Mouse (Mus musculus) splenic B cell, adult 2 months (primary cell): ENCODE measurements at regions not wholly inside any gene's neighbourhood (a gene's known extent, or its start where the extent isn't known, plus 50 kb on each side); places are given as distances from the start of the nearest gene placed in this dataset.

ENCODE experiments used
- DNase-seq: peaks from one replicate; pipeline ENCODE4 v3.0.0-alpha.2; 2011; ENCODE audit warnings: low read depth, low spot score
- H3K27me3 ChIP-seq: 2 replicates; pipeline ENCODE4 v1.6.1; 2012; ENCODE audit warnings: mild to moderate bottlenecking, low read length, moderate library complexity, mixed read lengths; ENCODE audit not compliant: control insufficient read depth, poor library complexity, insufficient read depth, severe bottlenecking
- H3K36me3 ChIP-seq: 2 replicates; pipeline ENCODE4 v1.6.1; 2012; ENCODE audit warnings: mild to moderate bottlenecking, low read length, moderate library complexity, mixed read lengths; ENCODE audit not compliant: control insufficient read depth, poor library complexity, insufficient read depth, severe bottlenecking

GRCm38 (mm10) chr16:49278478-49278877, 221.2 kb downstream of the Myh15 start:
- no peaks in the 10 kb centered on the region for H3K36me3 ChIP-seq
- no peaks in the 10 kb centered on the region for H3K27me3 ChIP-seq
- peak; percentile 69 for DNase-seq

GRCm38 (mm10) chr16:49288096-49288714, 230.9 kb downstream of the Myh15 start:
- no peak for DNase-seq
- H3K27me3 ChIP-seq = no peaks in the 10 kb centered on the region; the same call in 1 of the 2 replicates

DNA sequence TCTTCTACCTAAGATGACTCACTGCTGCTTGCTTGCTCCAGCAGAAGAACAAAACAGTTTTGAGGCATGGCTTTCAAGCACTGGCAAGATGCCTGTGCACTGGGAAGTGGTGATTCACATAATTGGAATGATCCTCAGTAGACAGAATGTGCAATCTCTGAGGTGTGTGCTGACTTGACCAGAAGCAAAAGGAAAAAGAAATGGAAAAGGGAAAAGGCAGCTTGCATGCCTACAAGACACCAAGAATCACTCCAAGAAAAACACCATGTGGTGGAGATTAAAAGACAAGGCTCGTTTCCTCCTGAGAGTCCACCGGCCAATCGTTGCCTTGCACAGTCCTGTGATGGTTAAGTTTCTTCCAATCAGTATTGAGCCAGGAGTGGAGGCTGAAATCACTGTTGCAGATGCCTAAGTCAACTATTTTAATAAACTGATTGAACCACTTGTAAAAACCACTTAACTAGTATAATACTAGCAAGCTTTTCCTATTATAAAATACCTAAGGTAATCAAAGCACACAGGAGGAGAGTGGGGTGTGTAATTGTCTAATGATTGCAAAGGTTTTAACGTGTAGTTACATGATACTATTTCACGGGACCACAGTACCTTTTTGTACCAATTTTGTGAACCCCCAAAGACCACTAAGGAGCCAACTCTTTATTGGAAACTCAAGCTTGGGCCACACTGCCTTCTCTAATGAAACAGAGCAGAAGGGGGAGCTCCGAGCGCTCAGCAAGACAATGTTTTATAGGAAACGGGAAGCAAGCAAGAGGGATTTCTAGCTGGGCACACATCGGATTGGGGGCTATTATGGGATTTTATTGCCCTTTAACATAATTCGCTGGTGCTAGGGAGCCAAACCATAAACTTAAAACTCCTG, 232.2 kb downstream of the Myh15 start:
- no peak for DNase-seq
- Histone ChIP-seq H3K36me3 (no peaks in the 10 kb centered on the region), H3K27me3 (no peaks in the 10 kb centered on the region)

More at GRCm38 (mm10) chr16:49288096-49288714, 230.9 kb downstream of the Myh15 start:
- H3K36me3 ChIP-seq = no peaks in the 10 kb centered on the region

GRCm38 (mm10) chr16:49303612-49304307, 246.5 kb downstream of the Myh15 start:
- DNase-seq = no peak

GRCm38 (mm10) chr16:49304354-49304753, 247.1 kb downstream of the Myh15 start:
- no peaks in the 10 kb centered on the region for H3K36me3 ChIP-seq
- no peak for DNase-seq
- no peaks in the 10 kb centered on the region for H3K27me3 ChIP-seq

More at GRCm38 (mm10) chr16:49303612-49304307, 246.5 kb downstream of the Myh15 start:
- no peaks in the 10 kb centered on the region for H3K27me3 ChIP-seq
- H3K36me3 ChIP-seq = no peaks in the 10 kb centered on the region

GRCm38 (mm10) chr16:49317061-49317460, 259.8 kb downstream of the Myh15 start:
- no peak for DNase-seq
- no peaks in the 10 kb centered on the region for H3K27me3 ChIP-seq
- H3K36me3 ChIP-seq = no peaks in the 10 kb centered on the region

DNA sequence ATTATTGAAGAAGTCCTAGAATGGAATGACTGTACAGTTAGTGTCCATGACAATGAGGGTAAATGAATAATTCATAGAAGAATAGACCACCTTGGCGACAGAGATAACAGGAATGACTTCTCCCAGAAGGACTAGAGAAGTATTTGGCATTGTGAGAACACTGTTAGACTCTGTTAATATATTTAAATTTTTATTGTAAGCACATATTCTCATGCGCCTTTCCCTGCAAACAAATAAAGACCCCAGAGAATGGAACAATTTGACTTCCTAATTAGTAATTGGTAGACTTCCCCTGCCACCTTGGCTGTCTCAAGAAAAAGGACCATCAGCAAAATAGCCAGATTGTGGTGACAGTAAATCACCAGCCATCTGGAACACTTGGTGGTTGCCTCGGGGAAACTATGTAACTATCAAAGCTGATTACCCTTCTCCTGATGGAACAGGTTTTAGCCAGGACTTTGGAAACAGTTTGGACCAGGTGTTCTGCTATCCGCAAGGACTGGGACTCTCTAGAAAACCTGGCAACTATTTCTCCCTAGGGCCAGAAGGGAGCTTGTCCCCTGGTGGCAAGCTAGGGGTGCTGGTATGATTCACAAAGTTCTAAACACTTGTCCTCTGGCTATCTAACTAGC, 261.9 kb downstream of the Myh15 start:
- no peak for DNase-seq
- H3K27me3 ChIP-seq = no peaks in the 10 kb centered on the region
- no peaks in the 10 kb centered on the region for H3K36me3 ChIP-seq

- DNase-seq = no peak
- H3K27me3 ChIP-seq = no peaks in the 10 kb centered on the region
- H3K36me3 ChIP-seq = no peaks in the 10 kb centered on the region
Measured at GRCm38 (mm10) chr16:49319774-49320173, 262.5 kb downstream of the Myh15 start.

DNA sequence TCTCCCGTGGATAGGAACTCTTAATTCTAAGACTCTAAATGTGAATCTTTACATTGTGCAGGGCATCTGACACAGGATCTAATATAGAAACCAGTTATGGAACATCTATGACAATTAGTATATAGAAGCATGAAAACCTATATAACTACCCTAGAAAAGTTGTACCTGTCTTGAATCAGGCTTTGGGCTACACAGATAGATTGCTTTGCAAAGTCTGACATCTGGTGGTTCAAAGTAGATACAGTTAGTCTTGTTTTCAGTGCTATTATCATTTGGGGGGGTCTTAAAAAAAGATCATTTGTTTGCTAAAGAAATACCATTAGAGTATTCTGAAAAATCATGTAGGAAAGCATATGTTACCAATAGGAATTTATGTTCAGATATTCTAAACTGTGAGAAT, 264.7 kb downstream of the Myh15 start:
- DNase-seq = no peak
- no peaks in the 10 kb centered on the region for H3K36me3 ChIP-seq
- H3K27me3 ChIP-seq = no peaks in the 10 kb centered on the region; the same call in 1 of the 2 replicates

- Histone ChIP-seq H3K27me3 (no peaks in the 10 kb centered on the region; the same call in 1 of the 2 replicates), H3K36me3 (no peaks in the 10 kb centered on the region)
- DNase-seq = no peak
Measured at GRCm38 (mm10) chr16:49330725-49331386, 273.6 kb downstream of the Myh15 start.

GRCm38 (mm10) chr16:49332107-49332722, 274.9 kb downstream of the Myh15 start:
- no peaks in the 10 kb centered on the region for H3K36me3 ChIP-seq
- no peaks in the 10 kb centered on the region for H3K27me3 ChIP-seq
- DNase-seq = no peak

DNA sequence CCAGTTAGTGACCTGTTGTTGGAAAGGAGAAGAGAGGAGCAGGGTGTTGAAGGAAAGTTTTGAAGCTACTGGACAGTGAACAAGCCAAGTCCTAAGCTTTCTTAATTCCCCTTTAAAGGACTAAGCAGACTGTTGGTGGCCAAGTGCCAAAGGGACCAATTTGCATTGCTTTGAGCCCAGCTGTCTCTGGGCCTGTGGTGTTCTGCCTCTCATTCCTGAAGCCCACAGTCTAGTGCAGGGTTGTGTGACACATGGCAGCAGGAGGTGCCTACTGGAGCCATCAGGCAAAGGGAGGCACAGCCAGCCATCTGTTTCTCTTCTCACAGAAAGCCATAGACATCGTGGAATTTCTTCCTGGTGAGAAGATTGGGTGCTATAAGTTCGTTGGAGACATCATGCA, 278.6 kb downstream of the Myh15 start:
- no peak for DNase-seq
- Histone ChIP-seq H3K36me3 (no peaks in the 10 kb centered on the region), H3K27me3 (no peaks in the 10 kb centered on the region)

- no peak for DNase-seq
- no peaks in the 10 kb centered on the region for H3K36me3 ChIP-seq
- no peaks in the 10 kb centered on the region for H3K27me3 ChIP-seq
Measured at GRCm38 (mm10) chr16:49337948-49338347, 280.7 kb downstream of the Myh15 start.

DNA sequence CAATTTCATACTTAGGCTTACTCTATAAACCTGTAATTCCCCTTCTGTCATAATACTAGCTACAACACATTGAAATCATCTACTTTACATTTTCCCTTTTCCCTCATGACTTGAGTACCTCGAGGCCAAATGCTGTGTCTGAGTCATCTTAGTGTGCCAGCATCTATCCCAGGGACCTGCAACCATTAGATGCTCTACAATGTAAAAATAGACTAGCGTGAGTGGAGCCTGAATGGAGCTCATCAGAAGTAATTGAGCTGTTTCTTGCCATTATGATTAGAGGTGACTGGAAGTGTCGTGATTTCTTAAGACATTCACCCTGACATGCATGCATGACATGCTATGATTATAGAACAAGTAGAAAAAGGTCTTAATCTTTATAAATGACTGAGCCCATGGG, 301.1 kb downstream of the Myh15 start:
- Histone ChIP-seq H3K36me3 (no peaks in the 10 kb centered on the region), H3K27me3 (no peaks in the 10 kb centered on the region)
- DNase-seq = no peak
